Mouse (Mus musculus): Measurements from ENCODE around the gene Utrn. TPM values are rescaled to one million over a fixed set of nuclear protein-coding genes. Genes with fewer than 3 reads are reported as not detected.
A peak's percentile ranks its signal among the peaks of the same experiment; 100 is the strongest.

The Utrn gene
- polyA plus RNA-seq, 2 experiments from 2014 or later: 414 to 617 TPM

GRCm38 (mm10) chr10:12671608-12672007 is 197.6 kb downstream of the Utrn start:
- ATAC-seq: no peak

- no peak for ATAC-seq
These were observed 207.1 kb downstream of the Utrn start for GRCm38 (mm10) chr10:12662035-12662434.

- no peak for ATAC-seq
These were observed 211.0 kb downstream of the Utrn start for GRCm38 (mm10) chr10:12658023-12658744.

GRCm38 (mm10) chr10:12652988-12653387 is 216.2 kb downstream of the Utrn start:
- ATAC-seq: no peak

- no peak for ATAC-seq
These were observed 223.0 kb downstream of the Utrn start for GRCm38 (mm10) chr10:12646119-12646518.

GRCm38 (mm10) chr10:12643336-12643735 is 225.8 kb downstream of the Utrn start:
- ATAC-seq: no peak

GRCm38 (mm10) chr10:12639638-12640037 is 229.5 kb downstream of the Utrn start:
- ATAC-seq: no peak

GRCm38 (mm10) chr10:12633965-12634364 is 235.2 kb downstream of the Utrn start:
- no peak for ATAC-seq

- ATAC-seq: no peak
These were observed 238.2 kb downstream of the Utrn start for GRCm38 (mm10) chr10:12630933-12631332.

GRCm38 (mm10) chr10:12618397-12618796 is 250.8 kb downstream of the Utrn start:
- no peak for ATAC-seq

GRCm38 (mm10) chr10:12615723-12616122 is 253.4 kb downstream of the Utrn start:
- no peak for ATAC-seq

- peak; percentile 57 for ATAC-seq
These were observed 254.5 kb downstream of the Utrn start for GRCm38 (mm10) chr10:12614465-12615199.

- ATAC-seq: peak; percentile 81
These were observed 256.8 kb downstream of the Utrn start for GRCm38 (mm10) chr10:12612235-12612863.

GRCm38 (mm10) chr10:12609896-12610295 is 259.3 kb downstream of the Utrn start:
- no peak for ATAC-seq

GRCm38 (mm10) chr10:12608634-12609033 is 260.5 kb downstream of the Utrn start:
- no peak for ATAC-seq

- ATAC-seq: peak; percentile 78
These were observed 262.0 kb downstream of the Utrn start for GRCm38 (mm10) chr10:12607180-12607579.

GRCm38 (mm10) chr10:12595379-12595778 is 273.8 kb downstream of the Utrn start:
- no peak for ATAC-seq

GRCm38 (mm10) chr10:12594958-12595357 is 274.2 kb downstream of the Utrn start:
- no peak for ATAC-seq

GRCm38 (mm10) chr10:12593071-12593470 is 276.1 kb downstream of the Utrn start:
- ATAC-seq: no peak

- no peak for ATAC-seq
These were observed 277.2 kb downstream of the Utrn start for GRCm38 (mm10) chr10:12591946-12592345.

GRCm38 (mm10) chr10:12588051-12588450 is 281.1 kb downstream of the Utrn start:
- ATAC-seq: no peak

GRCm38 (mm10) chr10:12587318-12587717 is 281.8 kb downstream of the Utrn start:
- no peak for ATAC-seq

- ATAC-seq: no peak
These were observed 282.3 kb downstream of the Utrn start for GRCm38 (mm10) chr10:12586825-12587224.

- no peak for ATAC-seq
These were observed 283.0 kb downstream of the Utrn start for GRCm38 (mm10) chr10:12586200-12586599.
